Mouse (Mus musculus) bone marrow macrophage, adult 2 months (primary cell): ENCODE measurements at regions not wholly inside any gene's neighbourhood (a gene's known extent, or its start where the extent isn't known, plus 50 kb on each side); places are given as distances from the start of the nearest gene placed in this dataset.

ENCODE experiments used
- CTCF ChIP-seq: IDR thresholded peaks from 2 replicates; pipeline ENCODE4 v1.5.1; 2012; ENCODE audit warnings: low read depth, mild to moderate bottlenecking, low read length, moderate library complexity
- POLR2A ChIP-seq: IDR thresholded peaks from 2 replicates; pipeline ENCODE4 v1.6.1; 2012; ENCODE audit warnings: mild to moderate bottlenecking, low read depth, low read length, borderline replicate concordance

GRCm38 (mm10) chr3:150817807-150818206 lies 619.9 kb upstream of the Adgrl4 start:
- TF ChIP-seq CTCF (no peak), POLR2A (no peak)
